Mouse (Mus musculus) frontal cortex, postnatal 14 days (tissue): ENCODE data around the gene Cdc123.

Experiments
- DNase-seq, 2 experiments: peaks; one replicate each; pipeline ENCODE4 v3.0.0; 2022; ENCODE audit warnings: low spot score in 2 of 2

The Cdc123 gene

GRCm38 (mm10) chr2:5804440-5805045, 40.4 kb downstream of the Cdc123 start:
- no peak for DNase-seq

GRCm38 (mm10) chr2:5801927-5802590, 42.9 kb downstream of the Cdc123 start:
- no peak for DNase-seq

GRCm38 (mm10) chr2:5801182-5801640, 43.8 kb downstream of the Cdc123 start:
- DNase-seq, result no peak

GRCm38 (mm10) chr2:5797816-5798672, 46.9 kb downstream of the Cdc123 start:
- DNase-seq, result no peak

- DNase-seq, result no peak
These were observed 51.2 kb downstream of the Cdc123 start for GRCm38 (mm10) chr2:5793771-5794170.

GRCm38 (mm10) chr2:5792056-5792455, 52.9 kb downstream of the Cdc123 start:
- no peak for DNase-seq

- no peak for DNase-seq
These were observed 55.3 kb downstream of the Cdc123 start for GRCm38 (mm10) chr2:5789625-5790160.

GRCm38 (mm10) chr2:5787391-5787790, 57.6 kb downstream of the Cdc123 start:
- DNase-seq, result no peak

GRCm38 (mm10) chr2:5772464-5772863, 72.5 kb downstream of the Cdc123 start:
- no peak for DNase-seq

GRCm38 (mm10) chr2:5770708-5771241, 74.2 kb downstream of the Cdc123 start:
- peak in 1 of 2 experiments; percentile 19 for DNase-seq

GRCm38 (mm10) chr2:5769630-5770029, 75.3 kb downstream of the Cdc123 start:
- DNase-seq, result no peak

- no peak for DNase-seq
These were observed 76.0 kb downstream of the Cdc123 start for GRCm38 (mm10) chr2:5768946-5769345.

GRCm38 (mm10) chr2:5762031-5762430, 82.9 kb downstream of the Cdc123 start:
- no peak for DNase-seq

- DNase-seq, result no peak
These were observed 84.4 kb downstream of the Cdc123 start for GRCm38 (mm10) chr2:5760479-5761008.

- no peak for DNase-seq
These were observed 86.4 kb downstream of the Cdc123 start for GRCm38 (mm10) chr2:5758569-5758968.

- no peak for DNase-seq
These were observed 94.1 kb downstream of the Cdc123 start for GRCm38 (mm10) chr2:5750872-5751271.

GRCm38 (mm10) chr2:5749210-5749609, 95.8 kb downstream of the Cdc123 start:
- DNase-seq, result no peak

GRCm38 (mm10) chr2:5747545-5748043, 97.4 kb downstream of the Cdc123 start:
- DNase-seq, result no peak

GRCm38 (mm10) chr2:5746529-5746928, 98.4 kb downstream of the Cdc123 start:
- DNase-seq, result no peak
